Mouse (Mus musculus): ENCODE data around the gene Aldh1a3.

GRCm38 (mm10) chr7:66442501-66443369 is 15.4 kb upstream of the Aldh1a3 start:
- TF ChIP-seq MYOG (IDR thresholded peaks at IDR 0.05; ENCODE audit: control insufficient read depth, extremely low read depth, insufficient read length), result no peak
- TF ChIP-seq CTCF (IDR thresholded peaks at IDR 0.05; ENCODE audit: control insufficient read depth, insufficient read depth, insufficient read length), result no peak
- TF ChIP-seq USF1 (IDR thresholded peaks at IDR 0.05; ENCODE audit: low read depth), result no peak
- TF ChIP-seq CEBPB (IDR thresholded peaks at IDR 0.05; ENCODE audit: low read depth), result no peak
- no peak for TF ChIP-seq FOSL1 (IDR thresholded peaks at IDR 0.05; ENCODE audit: insufficient read depth, low read length, poor library complexity, severe bottlenecking)
- TF ChIP-seq MYOD1 (IDR thresholded peaks at IDR 0.05; ENCODE audit: control insufficient read depth, insufficient read length, low read depth), result no peak
- TF ChIP-seq MAX (IDR thresholded peaks at IDR 0.05), result no peak
